ENCODE assay signal across 12 mouse cellular contexts in genomic region chr13:56208225-56209066, GRCm38 (mm10). TPM values are rescaled to one million over a fixed set of nuclear protein-coding genes. Genes with fewer than 3 reads are reported as not detected.
DNase-seq lines count a peak whose midpoint lies in the region; ATAC-seq and TF ChIP-seq lines count a peak whose summit lies in the region.
"Had no signal": no experiment of that assay in that cellular context is flagged by ENCODE, and none has a peak within 500 bp of the region (broad histone marks: within the 10 kb centered on the region; RNA-seq: fewer than 3 reads in every experiment).

No protein-coding gene starts in this region.

- in situ Hi-C loops in ES-E14 (cut with MboI; ENCODE audit: low sequenced_read_pairs in 2 of 2, unreplicated experiment in 2 of 2) = no loop called here

- H3K36me3 ChIP-seq in ES-E14 (ENCODE audit: control insufficient read depth, insufficient read depth, low read length, poor library complexity, severe bottlenecking) = no peaks in the 10 kb centered on the region
- H3K36me3 ChIP-seq in hindbrain, embryonic 10.5 days = 0 out of 2 replicates have a peak, but pooled peaks cover 3% of the 10 kb centered on the region
- no peaks in the 10 kb centered on the region for H3K36me3 ChIP-seq in midbrain, embryonic 12.5 days

- no peak for TF ChIP-seq CTCF in left cerebral cortex, adult 2 months (IDR thresholded peaks at IDR 0.05)

- ATAC-seq in midbrain, embryonic 12.5 days (ENCODE audit: low FRiP score, low read depth) = peak; percentile 95

- peak overlapping the region; percentile 17 to 46; a peak in 3 of 4 replicates for H3K4me3 ChIP-seq in ES-E14 (ENCODE audit: insufficient read depth in 1 of 2, low read depth in 1 of 2, low read length in 2 of 2, poor library complexity in 1 of 2, severe bottlenecking in 1 of 2)
- peak overlapping the region; percentile 39 for H3K4me3 ChIP-seq in hindbrain, embryonic 10.5 days
- H3K4me3 ChIP-seq in midbrain, embryonic 12.5 days = no peak overlapping the region
- no peak overlapping the region for H3K4me3 ChIP-seq in left cerebral cortex, adult 2 months

- WGBS in hindbrain, embryonic 10.5 days = 2% methylated on average over 35 of the region's 35 CpGs
- 2% methylated on average over 35 of the region's 35 CpGs for WGBS in midbrain, embryonic 12.5 days

- intact Hi-C loops in left cerebral cortex, adult 2 months (cut with DNase I) = no loop called here

- peaks cover 0 to 11% of the 10 kb centered on the region in 2 experiments; a peak in 2 of 4 replicates for H3K4me1 ChIP-seq in ES-E14 (ENCODE audit: control insufficient read depth in 2 of 2, insufficient read depth in 2 of 2, low read length in 2 of 2, poor library complexity in 1 of 2)
- H3K4me1 ChIP-seq in hindbrain, embryonic 10.5 days (replicated peaks) = peaks cover 39% of the 10 kb centered on the region
- H3K4me1 ChIP-seq in midbrain, embryonic 12.5 days = peaks cover 20% of the 10 kb centered on the region

- no peak overlapping the region for H3K27ac ChIP-seq in ES-E14 (ENCODE audit: insufficient read depth, low read depth, low read length, poor library complexity, severe bottlenecking)
- H3K27ac ChIP-seq in hindbrain, embryonic 10.5 days = peak overlapping the region; percentile 82
- peak overlapping the region; percentile 86 for H3K27ac ChIP-seq in midbrain, embryonic 12.5 days (replicated peaks)
- H3K27ac ChIP-seq in left cerebral cortex, adult 2 months = no peak overlapping the region

- H3K27me3 ChIP-seq in hindbrain, embryonic 10.5 days (ENCODE audit: insufficient read depth, poor library complexity, severe bottlenecking) = peaks cover 77% of the 10 kb centered on the region
- peaks cover 78% of the 10 kb centered on the region for H3K27me3 ChIP-seq in midbrain, embryonic 12.5 days

- H3K9ac ChIP-seq in ES-E14 (ENCODE audit: insufficient read depth, low read depth, low read length, poor library complexity, severe bottlenecking) = peak overlapping the region; percentile 42; the same call in 1 of the 2 replicates
- H3K9ac ChIP-seq in midbrain, embryonic 12.5 days (replicated peaks) = no peak overlapping the region

- H3K4me2 ChIP-seq in midbrain, embryonic 12.5 days (replicated peaks) = peak overlapping the region; percentile 43

- peak; percentile 21 to 25 for DNase-seq in cerebellum, postnatal 10 days
- DNase-seq in cerebellum, postnatal 4 days (ENCODE audit: low spot score in 2 of 2) = no peak
- DNase-seq in ES-E14 (ENCODE audit: low read depth, low spot score) = no peak
- DNase-seq in hindbrain, embryonic 10.5 days (ENCODE audit: low spot score) = peak; percentile 83
- no peak for DNase-seq in left cerebral cortex, adult 2 months (ENCODE audit: extremely low spot score in 1 of 2, low spot score in 2 of 2)
- no peak for DNase-seq in cerebellum, adult 8-10 months
- DNase-seq in adrenal gland, adult (ENCODE audit: inconsistent age in 2 of 2, low spot score in 1 of 2) = no peak
- DNase-seq: lung, adult 18-20 months had no signal

- no peaks in the 10 kb centered on the region for H3K9me3 ChIP-seq in ES-E14 (ENCODE audit: control insufficient read depth, insufficient read depth, low read depth, low read length)
- H3K9me3 ChIP-seq in hindbrain, embryonic 10.5 days = peaks cover 16% of the 10 kb centered on the region
- H3K9me3 ChIP-seq in midbrain, embryonic 12.5 days = peaks cover 11% of the 10 kb centered on the region

TF ChIP-seq in ES-E14, 5 proteins besides CTCF, POLR2A, EP300 and RAD21:
- TF ChIP-seq MAFK (IDR thresholded peaks at IDR 0.05; ENCODE audit: insufficient read depth, low read depth, low read length) = no peak
- TF ChIP-seq ZC3H11A (IDR thresholded peaks at IDR 0.05; ENCODE audit: borderline replicate concordance, low read depth, low read length) = no peak
- TF ChIP-seq HCFC1 (IDR thresholded peaks at IDR 0.05; ENCODE audit: borderline replicate concordance, insufficient read depth, low read length) = no peak
- no peak for TF ChIP-seq CHD2 (IDR thresholded peaks at IDR 0.05; ENCODE audit: low read depth, low read length)
- TF ChIP-seq ZNF384 (IDR thresholded peaks at IDR 0.05; ENCODE audit: low read depth, low read length) = no peak
TF ChIP-seq in ES-E14: peak in this region for 0.

RNA-seq across cellular contexts. Expression of gene Tifab, which starts 29.8 kb away (rescaled TPM):
- total RNA-seq in ES-E14 (2012; rRNA removed) = 0.13 TPM in 1 of 2 replicates, not detected in the other
- polyA plus RNA-seq in hindbrain, embryonic 10.5 days (2016; fragmentation: Nextera tagmentation; extraction: Ambion mirVana) = 1.2 and 1.4 TPM in 2 replicates
- 0.69 and 1.1 TPM in 2 replicates for polyA plus RNA-seq in midbrain, embryonic 12.5 days (2016; fragmentation: Nextera tagmentation; extraction: Ambion mirVana)
- total RNA-seq in left cerebral cortex, adult 2 months (2021) = 1 to 10 TPM; 1.7 to 2.0 TPM

RNA-seq across cellular contexts. Expression of gene Neurog1, which starts 43.5 kb away (rescaled TPM):
- total RNA-seq in ES-E14 (2012; rRNA removed) = 0.45 and 0.48 TPM in 2 replicates
- polyA plus RNA-seq in hindbrain, embryonic 10.5 days (2016; fragmentation: Nextera tagmentation; extraction: Ambion mirVana) = 28.4 and 33.7 TPM in 2 replicates
- polyA plus RNA-seq in midbrain, embryonic 12.5 days (2016; fragmentation: Nextera tagmentation; extraction: Ambion mirVana) = 38.0 and 38.8 TPM in 2 replicates
- total RNA-seq in left cerebral cortex, adult 2 months (2021) = not detected
- total RNA-seq: common myeloid progenitor, adult 5-6 weeks; heart, adult 8-10 months had no signal
- polyA plus RNA-seq: small intestine, adult 2 months had no signal

Comparison
In these comparisons a context has a peak if more than half of its experiments do, and no peak if none do; other contexts are left out.
1. DNase-seq: peak in cerebellum, postnatal 10 days (2 of 2) and hindbrain, embryonic 10.5 days (single experiment); none in cerebellum, postnatal 4 days (0 of 2), ES-E14 (single experiment), left cerebral cortex, adult 2 months (0 of 2), cerebellum, adult 8-10 months (single experiment) and adrenal gland, adult (0 of 2).
2. H3K27ac ChIP-seq: peak in hindbrain, embryonic 10.5 days (single experiment) and midbrain, embryonic 12.5 days (single experiment); none in ES-E14 (single experiment) and left cerebral cortex, adult 2 months (single experiment).
3. H3K4me3 ChIP-seq: peak in ES-E14 (2 of 2) and hindbrain, embryonic 10.5 days (single experiment); none in midbrain, embryonic 12.5 days (single experiment) and left cerebral cortex, adult 2 months (single experiment).